Mouse (Mus musculus) hindbrain, embryonic 10.5 days (tissue): ENCODE data around the gene Sugp1. TPM values are rescaled to one million over a fixed set of nuclear protein-coding genes. Genes with fewer than 3 reads are reported as not detected.
"Not testable (repeated sequence)": the region's sequence is repeated elsewhere in the genome, so short reads cannot be mapped to it uniquely, and the experiment has no call there.

Source experiments
- DNase-seq: peaks from one replicate; pipeline ENCODE4 v3.0.0-alpha.2; 2017; ENCODE audit warnings: low spot score
- H3K27ac ChIP-seq: fragments of 300-500 bp; sonication (generic); 2 replicates; pipeline ENCODE4 v1.5.1; 2016; ENCODE audit warnings: mild to moderate bottlenecking, moderate library complexity
- H3K27me3 ChIP-seq: fragments of 300-500 bp; sonication (generic); 2 replicates; pipeline ENCODE4 v1.6.1; 2016; ENCODE audit warnings: mild to moderate bottlenecking; ENCODE audit not compliant: poor library complexity, insufficient read depth, severe bottlenecking
- H3K36me3 ChIP-seq: fragments of 300-500 bp; sonication (generic); 2 replicates; pipeline ENCODE4 v1.6.1; 2016; ENCODE audit warnings: mild to moderate bottlenecking, moderate library complexity
- H3K4me1 ChIP-seq: fragments of 300-500 bp; sonication (generic); replicated peaks from 2 replicates; pipeline ENCODE4 v1.6.1; 2016; ENCODE audit warnings: mild to moderate bottlenecking
- H3K4me3 ChIP-seq: fragments of 300-500 bp; sonication (generic); 2 replicates; pipeline ENCODE4 v1.5.1; 2016; ENCODE audit warnings: mild to moderate bottlenecking, moderate library complexity
- H3K9me3 ChIP-seq: fragments of 300-500 bp; sonication (generic); 2 replicates; pipeline ENCODE4 v1.6.1; 2016; ENCODE audit warnings: mild to moderate bottlenecking, moderate library complexity
- WGBS: fragments of 180-500 bp; shearing (Covaris S2); methylation state at CpG from one replicate; pipeline ENCODE4 v1.1.7; 2016; 5-methylcytosine and 5-hydroxymethylcytosine counted together
- polyA plus RNA-seq: library from polyadenylated mRNA; unstranded; fragments of >200 nt; fragmentation: Nextera tagmentation; extraction: Ambion mirVana; gene quantifications from 2 replicates; pipeline ENCODE4 v1.2.1, GENCODE M21; 2016

Sugp1 gene
- 51.3 and 54.2 TPM in 2 replicates for polyA plus RNA-seq

- DNase-seq: peak; percentile 97
- Histone ChIP-seq H3K4me1 (peaks cover 40% of the 10 kb centered on the region), H3K27me3 (no peaks in the 10 kb centered on the region), H3K4me3 (peak within 1 kb of the TSS; percentile 88), H3K27ac (peak within 1 kb of the TSS; percentile 93), H3K36me3 (peaks cover 10% of the 10 kb centered on the region; the same call in 1 of the 2 replicates), H3K9me3 (no peaks in the 10 kb centered on the region)
- WGBS: under 1% methylated on average over 65 of the region's 65 CpGs
These were observed at the start of gene Sugp1, which contains the start of gene Mau2 for GRCm38 (mm10) chr8:70042583-70043455. Gene Sugp1, plus strand, starts transcription at chr8:70042813. Gene Mau2, minus strand, starts transcription at chr8:70042734.

GRCm38 (mm10) chr8:69995422-69995775, 47.2 kb upstream of the Sugp1 start:
- WGBS: 0% methylated on average over 7 of the region's 7 CpGs
- Histone ChIP-seq H3K4me1 (peaks cover 31% of the 10 kb centered on the region), H3K27me3 (no peaks in the 10 kb centered on the region), H3K9me3 (no peaks in the 10 kb centered on the region), H3K27ac (peak overlapping the region; percentile 92), H3K4me3 (peak overlapping the region; percentile 83), H3K36me3 (peaks cover 15% of the 10 kb centered on the region)
- no peak for DNase-seq

GRCm38 (mm10) chr8:69995776-69996588, 46.6 kb upstream of the Sugp1 start, which contains the start of gene Gatad2a:
Gene Gatad2a, minus strand, starts transcription at chr8:69996384.
- H3K9me3 ChIP-seq: no peaks in the 10 kb centered on the region
- peak within 1 kb of the TSS; percentile 92 for H3K27ac ChIP-seq
- DNase-seq: peak; percentile 100
- no peaks in the 10 kb centered on the region for H3K27me3 ChIP-seq
- H3K36me3 ChIP-seq: peaks cover 15% of the 10 kb centered on the region
- WGBS: under 1% methylated on average over 87 of the region's 87 CpGs
- peaks cover 32% of the 10 kb centered on the region for H3K4me1 ChIP-seq
- peak within 1 kb of the TSS; percentile 83 for H3K4me3 ChIP-seq

GRCm38 (mm10) chr8:69996589-69997285, 45.9 kb upstream of the Sugp1 start:
- peak overlapping the region; percentile 92 for H3K27ac ChIP-seq
- peaks cover 39% of the 10 kb centered on the region for H3K4me1 ChIP-seq
- no peaks in the 10 kb centered on the region for H3K9me3 ChIP-seq
- no peak for DNase-seq
- H3K36me3 ChIP-seq: peaks cover 15% of the 10 kb centered on the region
- H3K27me3 ChIP-seq: no peaks in the 10 kb centered on the region
- peak overlapping the region; percentile 83 for H3K4me3 ChIP-seq
- 3% methylated on average over 35 of the region's 35 CpGs for WGBS

GRCm38 (mm10) chr8:69998706-69999105, 43.9 kb upstream of the Sugp1 start:
- H3K9me3 ChIP-seq: no peaks in the 10 kb centered on the region
- 90% methylated on average over 3 of the region's 3 CpGs for WGBS
- H3K4me3 ChIP-seq: no peak overlapping the region
- no peak for DNase-seq
- no peaks in the 10 kb centered on the region for H3K27me3 ChIP-seq
- peaks cover 36% of the 10 kb centered on the region for H3K4me1 ChIP-seq
- H3K36me3 ChIP-seq: no peaks in the 10 kb centered on the region; the same call in 1 of the 2 replicates
- H3K27ac ChIP-seq: no peak overlapping the region

- no peaks in the 10 kb centered on the region for H3K27me3 ChIP-seq
- no peaks in the 10 kb centered on the region for H3K9me3 ChIP-seq
- 92% methylated on average over 4 of the region's 4 CpGs for whole genome bisulfite sequencing
- no peak overlapping the region for H3K27ac ChIP-seq
- H3K4me1 ChIP-seq: peaks cover 30% of the 10 kb centered on the region
- DNase-seq: no peak
- H3K36me3 ChIP-seq: no peaks in the 10 kb centered on the region; the same call in 1 of the 2 replicates
- no peak overlapping the region for H3K4me3 ChIP-seq
These were observed 43.4 kb upstream of the Sugp1 start for GRCm38 (mm10) chr8:69999236-69999635.

- DNase-seq: no peak
- no peak overlapping the region for H3K27ac ChIP-seq
- no peaks in the 10 kb centered on the region; the same call in 1 of the 2 replicates for H3K36me3 ChIP-seq
- H3K4me3 ChIP-seq: no peak overlapping the region
- no peaks in the 10 kb centered on the region for H3K27me3 ChIP-seq
- H3K9me3 ChIP-seq: no peaks in the 10 kb centered on the region
- peaks cover 20% of the 10 kb centered on the region for H3K4me1 ChIP-seq
- 88% methylated on average over 2 of the region's 2 CpGs for WGBS
These were observed 42.4 kb upstream of the Sugp1 start for GRCm38 (mm10) chr8:70000226-70000625.

GRCm38 (mm10) chr8:70001176-70001891, 41.3 kb upstream of the Sugp1 start:
- no peaks in the 10 kb centered on the region for H3K9me3 ChIP-seq
- 4% methylated on average over 16 of the region's 16 CpGs for WGBS

GRCm38 (mm10) chr8:70001892-70002191, 40.8 kb upstream of the Sugp1 start:
- H3K36me3 ChIP-seq, H3K27ac ChIP-seq, H3K27me3 ChIP-seq, H3K9me3 ChIP-seq, DNase-seq: not testable (repeated sequence)
- H3K4me3 ChIP-seq: peak overlapping the region; percentile 37; the same call in 1 of the 2 replicates
- 43% methylated on average over 7 of the region's 7 CpGs for WGBS
- H3K4me1 ChIP-seq: peaks cover 11% of the 10 kb centered on the region

More at GRCm38 (mm10) chr8:70001176-70001891, 41.3 kb upstream of the Sugp1 start:
- Histone ChIP-seq H3K36me3 (no peaks in the 10 kb centered on the region), H3K4me1 (peaks cover 16% of the 10 kb centered on the region), H3K4me3 (peak overlapping the region; percentile 37), H3K27me3 (no peaks in the 10 kb centered on the region), H3K27ac (peak overlapping the region; percentile 37; the same call in 1 of the 2 replicates)
- peak; percentile 50 for DNase-seq

GRCm38 (mm10) chr8:70003204-70003657, 39.4 kb upstream of the Sugp1 start:
- Histone ChIP-seq H3K4me1 (peaks cover 8% of the 10 kb centered on the region), H3K27ac (no peak overlapping the region), H3K36me3 (no peaks in the 10 kb centered on the region), H3K9me3 (no peaks in the 10 kb centered on the region), H3K27me3 (no peaks in the 10 kb centered on the region), H3K4me3 (no peak overlapping the region)
- WGBS: 58% methylated on average over 4 of the region's 4 CpGs
- DNase-seq: no peak

GRCm38 (mm10) chr8:70004345-70004744, 38.3 kb upstream of the Sugp1 start:
- Histone ChIP-seq H3K36me3 (no peaks in the 10 kb centered on the region), H3K4me3 (no peak overlapping the region), H3K4me1 (peaks cover 8% of the 10 kb centered on the region), H3K9me3 (no peaks in the 10 kb centered on the region), H3K27ac (no peak overlapping the region), H3K27me3 (no peaks in the 10 kb centered on the region)
- no peak for DNase-seq

- Histone ChIP-seq H3K4me3 (no peak overlapping the region), H3K27me3 (no peaks in the 10 kb centered on the region), H3K9me3 (no peaks in the 10 kb centered on the region), H3K27ac (no peak overlapping the region), H3K36me3 (no peaks in the 10 kb centered on the region), H3K4me1 (peaks cover 8% of the 10 kb centered on the region)
- no peak for DNase-seq
- 50% methylated on average over 2 of the region's 2 CpGs for WGBS
These were observed 37.4 kb upstream of the Sugp1 start for GRCm38 (mm10) chr8:70005178-70005577.
